Mouse (Mus musculus) liver, postnatal 0 days (tissue): ENCODE data around the gene Agap1. TPM values are rescaled to one million over a fixed set of nuclear protein-coding genes. Genes with fewer than 3 reads are reported as not detected.

Source experiments
- ATAC-seq: fragments of 200-750 bp; cut with Nextera tagmentation; 2 replicates; pipeline ENCODE4 v1.8.0; 2017; ENCODE audit warnings: mild to moderate bottlenecking, moderate library complexity
- DNase-seq: peaks from one replicate; pipeline ENCODE4 v3.0.0-alpha.2; 2016
- H3K27ac ChIP-seq: fragments of 300-500 bp; sonication (generic); 2 replicates; pipeline ENCODE4 v1.5.1; 2014; ENCODE audit warnings: antibody characterized with exemption, moderate library complexity, mild to moderate bottlenecking, low read depth
- H3K27me3 ChIP-seq: fragments of 300-500 bp; sonication (generic); 2 replicates; pipeline ENCODE4 v1.6.1; 2014; ENCODE audit warnings: low read length, control low read depth, mixed read lengths; ENCODE audit not compliant: insufficient read depth
- H3K36me3 ChIP-seq: fragments of 300-500 bp; sonication (generic); replicated peaks from 2 replicates; pipeline ENCODE4 v1.6.1; 2014; ENCODE audit warnings: mild to moderate bottlenecking, control low read depth, low read length, moderate library complexity, mixed read lengths; ENCODE audit not compliant: insufficient read depth
- H3K4me1 ChIP-seq: fragments of 300-500 bp; sonication (generic); 2 replicates; pipeline ENCODE4 v1.6.1; 2014; ENCODE audit warnings: antibody characterized with exemption, mild to moderate bottlenecking, control low read depth; ENCODE audit not compliant: insufficient read depth
- H3K4me2 ChIP-seq: fragments of 300-500 bp; sonication (generic); 2 replicates; pipeline ENCODE4 v1.6.1; 2014; ENCODE audit warnings: low read depth, mild to moderate bottlenecking, low read length, moderate library complexity, mixed read lengths
- H3K4me3 ChIP-seq: fragments of 300-500 bp; sonication (generic); 2 replicates; pipeline ENCODE4 v1.5.1; 2014; ENCODE audit warnings: low read depth, low read length
- H3K9ac ChIP-seq: fragments of 300-500 bp; sonication (generic); replicated peaks from 2 replicates; pipeline ENCODE4 v1.6.1; 2014; ENCODE audit warnings: mild to moderate bottlenecking, moderate library complexity
- H3K9me3 ChIP-seq: fragments of 300-500 bp; sonication (generic); 2 replicates; pipeline ENCODE4 v1.6.1; 2016; ENCODE audit warnings: mild to moderate bottlenecking, control low read depth, low read length, mixed read lengths
- CTCF ChIP-seq: sonication (generic); IDR thresholded peaks from 2 replicates; pipeline ENCODE4 v1.5.1; 2016; ENCODE audit warnings: antibody characterized with exemption, low read depth
- EP300 ChIP-seq: IDR thresholded peaks from 2 replicates; pipeline ENCODE4 v1.6.1; 2016; ENCODE audit warnings: antibody characterized with exemption, low read depth, mild to moderate bottlenecking
- WGBS: fragments of 180-500 bp; shearing (Covaris S2); extraction: QIAGEN DNeasy Blood & Tissue Kit; methylation state at CpG from one replicate; pipeline ENCODE4 v1.1.7; 2014; ENCODE audit not compliant: insufficient replicate concordance; 5-methylcytosine and 5-hydroxymethylcytosine counted together
- polyA plus RNA-seq: library from polyadenylated mRNA; unstranded; fragments of >200 nt; fragmentation: Nextera tagmentation; extraction: Ambion mirVana; gene quantifications from 2 replicates; pipeline ENCODE4 v1.2.1, GENCODE M21; 2015

Gene Agap1
- polyA plus RNA-seq, 1 experiment from 2014 or later = 1.0 TPM

- H3K4me3 ChIP-seq = no peak overlapping the region
- no peak overlapping the region for H3K4me2 ChIP-seq
- no peak for ATAC-seq
- no peaks in the 10 kb centered on the region for H3K9me3 ChIP-seq
- no peaks in the 10 kb centered on the region for H3K4me1 ChIP-seq
- TF ChIP-seq CTCF (no peak), EP300 (no peak)
- H3K27ac ChIP-seq = no peak overlapping the region
- H3K27me3 ChIP-seq = no peaks in the 10 kb centered on the region
- no peak overlapping the region for H3K9ac ChIP-seq
- DNase-seq = no peak
- no peaks in the 10 kb centered on the region for H3K36me3 ChIP-seq
- 41% methylated on average over 5 of the region's 5 CpGs for WGBS
Measured at GRCm38 (mm10) chr1:89441236-89441897, 13.2 kb upstream of the Agap1 start.

GRCm38 (mm10) chr1:89443512-89443911, 11.1 kb upstream of the Agap1 start:
- no peak overlapping the region for H3K9ac ChIP-seq
- TF ChIP-seq EP300 (no peak), CTCF (no peak)
- DNase-seq (no peak), ATAC-seq (no peak)
- no peak overlapping the region for H3K4me2 ChIP-seq
- WGBS = 74% methylated on average over 9 of the region's 9 CpGs
- no peaks in the 10 kb centered on the region for H3K9me3 ChIP-seq
- no peaks in the 10 kb centered on the region for H3K27me3 ChIP-seq
- no peak overlapping the region for H3K4me3 ChIP-seq
- no peaks in the 10 kb centered on the region for H3K4me1 ChIP-seq
- no peaks in the 10 kb centered on the region for H3K36me3 ChIP-seq
- no peak overlapping the region for H3K27ac ChIP-seq

GRCm38 (mm10) chr1:89444014-89444413, 10.6 kb upstream of the Agap1 start:
- Histone ChIP-seq H3K9ac (no peak overlapping the region), H3K9me3 (no peaks in the 10 kb centered on the region), H3K36me3 (no peaks in the 10 kb centered on the region), H3K27ac (no peak overlapping the region), H3K27me3 (no peaks in the 10 kb centered on the region), H3K4me2 (no peak overlapping the region), H3K4me1 (no peaks in the 10 kb centered on the region), H3K4me3 (no peak overlapping the region)
- no peak for TF ChIP-seq CTCF
- no peak for TF ChIP-seq EP300
- DNase-seq (no peak), ATAC-seq (no peak)
- WGBS = 72% methylated on average over 3 of the region's 3 CpGs

GRCm38 (mm10) chr1:89450139-89450538, 4.5 kb upstream of the Agap1 start:
- no peak overlapping the region for H3K4me2 ChIP-seq
- H3K9me3 ChIP-seq = no peaks in the 10 kb centered on the region
- TF ChIP-seq CTCF (no peak), EP300 (no peak)
- H3K27ac ChIP-seq = no peak overlapping the region
- DNase-seq = no peak
- no peak overlapping the region for H3K4me3 ChIP-seq
- H3K4me1 ChIP-seq = no peaks in the 10 kb centered on the region
- ATAC-seq = no peak
- no peaks in the 10 kb centered on the region for H3K36me3 ChIP-seq
- H3K9ac ChIP-seq = no peak overlapping the region
- WGBS = 72% methylated on average over 7 of the region's 7 CpGs
- H3K27me3 ChIP-seq = peaks cover 4% of the 10 kb centered on the region; the same call in 1 of the 2 replicates

- Histone ChIP-seq H3K27me3 (peaks cover 10% of the 10 kb centered on the region; the same call in 1 of the 2 replicates), H3K9me3 (no peaks in the 10 kb centered on the region)
Measured at GRCm38 (mm10) chr1:89452138-89452537, 2.5 kb upstream of the Agap1 start.

GRCm38 (mm10) chr1:89453666-89454065, 940 bp upstream of the Agap1 start:
- Histone ChIP-seq H3K9ac (no peak overlapping the region), H3K4me3 (peak overlapping the region; percentile 72; the same call in 1 of the 2 replicates), H3K4me1 (peaks cover 14% of the 10 kb centered on the region), H3K9me3 (no peaks in the 10 kb centered on the region), H3K4me2 (peak overlapping the region; percentile 90), H3K36me3 (no peaks in the 10 kb centered on the region), H3K27me3 (peaks cover 10% of the 10 kb centered on the region; the same call in 1 of the 2 replicates), H3K27ac (no peak overlapping the region)
- no peak for TF ChIP-seq CTCF
- no peak for TF ChIP-seq EP300
- 39% methylated on average over 6 of the region's 6 CpGs for WGBS
- ATAC-seq (no peak), DNase-seq (no peak)

More at GRCm38 (mm10) chr1:89452138-89452537, 2.5 kb upstream of the Agap1 start:
- Histone ChIP-seq H3K36me3 (no peaks in the 10 kb centered on the region), H3K27ac (no peak overlapping the region), H3K4me3 (no peak overlapping the region), H3K4me1 (peaks cover 14% of the 10 kb centered on the region), H3K4me2 (no peak overlapping the region), H3K9ac (no peak overlapping the region)
- no peak for TF ChIP-seq CTCF
- TF ChIP-seq EP300 = no peak
- ATAC-seq = no peak
- 77% methylated on average over 8 of the region's 8 CpGs for WGBS
- no peak for DNase-seq
